22 mouse cellular contexts compared by ENCODE assay signal in the genomic region with DNA sequence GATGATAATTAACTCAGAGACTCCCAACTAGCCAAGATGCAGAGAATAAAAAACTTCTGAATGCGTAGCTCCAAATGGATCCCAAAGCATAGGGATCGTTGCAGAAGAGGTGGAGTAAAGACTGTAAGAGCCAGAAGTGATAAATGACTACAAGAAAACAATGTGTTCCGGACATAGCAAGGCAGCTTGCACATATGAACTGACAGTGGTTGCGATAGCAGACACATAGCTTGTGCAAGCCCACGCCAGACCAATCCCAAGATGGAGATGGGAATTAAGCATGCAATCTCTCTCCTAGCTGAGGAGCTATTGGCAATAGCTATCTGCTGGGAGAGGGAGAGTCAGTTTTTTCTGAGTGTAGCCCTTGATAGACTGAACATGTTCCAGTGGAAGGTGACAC.
A peak's percentile ranks its signal among the peaks of the same experiment; 100 is the strongest.
DNase-seq lines count a peak whose midpoint lies in the region; ATAC-seq and TF ChIP-seq lines count a peak whose summit lies in the region.
"Had no signal": no experiment of that assay in that cellular context is flagged by ENCODE, and none has a peak within 500 bp of the region (broad histone marks: within the 10 kb centered on the region; RNA-seq: fewer than 3 reads in every experiment).

No protein-coding gene starts in this region.

- TF ChIP-seq EP300 in lung, postnatal 0 days (IDR thresholded peaks at IDR 0.05): peak; percentile 93

- peak; percentile 92 for ATAC-seq in lung, postnatal 0 days
- ATAC-seq in kidney, embryonic 16.5 days (ENCODE audit: low FRiP score, low TSS enrichment): no peak
- ATAC-seq: forebrain, embryonic 14.5 days had no signal

- no peak overlapping the region for H3K4me3 ChIP-seq in lung, postnatal 0 days (ENCODE audit: low read depth, low read length)
- H3K4me3 ChIP-seq in kidney, embryonic 16.5 days (ENCODE audit: low read length): no peak overlapping the region
- H3K4me3 ChIP-seq: embryonic facial prominence, embryonic 13.5 days; embryonic facial prominence, embryonic 15.5 days; erythroblast, embryonic 14.5 days; forebrain, embryonic 10.5 days; forebrain, embryonic 12.5 days had no signal

- 72% methylated on average over 5 of the region's 5 CpGs for WGBS in lung, postnatal 0 days
- 85% methylated on average over 5 of the region's 5 CpGs for WGBS in kidney, embryonic 16.5 days

- H3K4me2 ChIP-seq in lung, postnatal 0 days (replicated peaks; ENCODE audit: low read depth, low read length): no peak overlapping the region
- no peak overlapping the region for H3K4me2 ChIP-seq in kidney, embryonic 16.5 days (replicated peaks; ENCODE audit: low read depth, low read length)
- H3K4me2 ChIP-seq: embryonic facial prominence, embryonic 13.5 days; embryonic facial prominence, embryonic 15.5 days; forebrain, embryonic 12.5 days had no signal

- no peaks in the 10 kb centered on the region for H3K4me1 ChIP-seq in lung, postnatal 0 days (ENCODE audit: insufficient read depth, low read depth, low read length)
- H3K4me1 ChIP-seq in kidney, embryonic 16.5 days (ENCODE audit: insufficient read depth, low read length): no peaks in the 10 kb centered on the region
- H3K4me1 ChIP-seq: embryonic facial prominence, embryonic 13.5 days; embryonic facial prominence, embryonic 15.5 days; forebrain, embryonic 10.5 days; forebrain, embryonic 12.5 days had no signal

- no peaks in the 10 kb centered on the region for H3K27me3 ChIP-seq in lung, postnatal 0 days (replicated peaks; ENCODE audit: insufficient read depth, low read length)
- H3K27me3 ChIP-seq in kidney, embryonic 16.5 days (ENCODE audit: insufficient read depth, low read length): no peaks in the 10 kb centered on the region
- H3K27me3 ChIP-seq: embryonic facial prominence, embryonic 13.5 days; embryonic facial prominence, embryonic 15.5 days; forebrain, embryonic 12.5 days had no signal

- no peak for TF ChIP-seq CTCF in lung, postnatal 0 days (IDR thresholded peaks at IDR 0.05)

- no peaks in the 10 kb centered on the region for H3K36me3 ChIP-seq in lung, postnatal 0 days (ENCODE audit: insufficient read depth, low read length)
- H3K36me3 ChIP-seq in kidney, embryonic 16.5 days (ENCODE audit: insufficient read depth, low read length): no peaks in the 10 kb centered on the region
- H3K36me3 ChIP-seq: embryonic facial prominence, embryonic 13.5 days; embryonic facial prominence, embryonic 15.5 days; forebrain, embryonic 10.5 days; forebrain, embryonic 12.5 days had no signal

- H3K9me3 ChIP-seq in lung, postnatal 0 days (ENCODE audit: low read length): no peaks in the 10 kb centered on the region
- no peaks in the 10 kb centered on the region for H3K9me3 ChIP-seq in kidney, embryonic 16.5 days (ENCODE audit: low read length)
- H3K9me3 ChIP-seq: embryonic facial prominence, embryonic 13.5 days; embryonic facial prominence, embryonic 15.5 days; forebrain, embryonic 10.5 days; forebrain, embryonic 12.5 days had no signal

- H3K27ac ChIP-seq in lung, postnatal 0 days (ENCODE audit: low read length): no peak overlapping the region
- no peak overlapping the region for H3K27ac ChIP-seq in kidney, embryonic 16.5 days (ENCODE audit: low read length)
- H3K27ac ChIP-seq: embryonic facial prominence, embryonic 13.5 days; embryonic facial prominence, embryonic 15.5 days; forebrain, embryonic 10.5 days; forebrain, embryonic 12.5 days had no signal

- DNase-seq in lung, postnatal 0 days (ENCODE audit: low spot score): peak; percentile 90
- no peak for DNase-seq in lung, postnatal 25 days (ENCODE audit: low spot score)
- DNase-seq in lung, postnatal 14 days: peak; percentile 15
- DNase-seq in lung, postnatal 4 days: peak; percentile 10 to 75
- DNase-seq in gastrocnemius, postnatal 25 days: no peak
- DNase-seq: adrenal gland, adult 2 months; adrenal gland, postnatal 10 days; adrenal gland, postnatal 25 days; cerebellum, adult 11 months; cerebellum, adult 18-20 months; cerebellum, adult 8-10 months; cerebellum, adult 9-11 months; cerebellum, postnatal 14 days; cerebellum, postnatal 36 days; embryo, embryonic 11 days had no signal

- no peak overlapping the region for H3K9ac ChIP-seq in lung, postnatal 0 days (replicated peaks; ENCODE audit: low read depth)
- no peak overlapping the region for H3K9ac ChIP-seq in kidney, embryonic 16.5 days (replicated peaks; ENCODE audit: low read length)
- H3K9ac ChIP-seq: embryonic facial prominence, embryonic 13.5 days; embryonic facial prominence, embryonic 15.5 days; forebrain, embryonic 12.5 days had no signal

Comparison
In these comparisons a context has a peak if more than half of its experiments do, and no peak if none do; other contexts are left out.
1. DNase-seq: peak in lung, postnatal 0 days (single experiment), lung, postnatal 14 days (single experiment) and lung, postnatal 4 days (2 of 2); none in lung, postnatal 25 days (single experiment) and gastrocnemius, postnatal 25 days (single experiment).